Mouse (Mus musculus) embryonic facial prominence, embryonic 10.5 days (tissue): Measurements from ENCODE around the gene Acap1. TPM values are rescaled to one million over a fixed set of nuclear protein-coding genes. Genes with fewer than 3 reads are reported as not detected.
"Not testable (repeated sequence)": the region's sequence is repeated elsewhere in the genome, so short reads cannot be mapped to it uniquely, and the experiment has no call there.

Experiments
- DNase-seq: peaks from one replicate; pipeline ENCODE4 v3.0.0-alpha.2; 2017; ENCODE audit warnings: low spot score
- H3K27ac ChIP-seq: fragments of 300-500 bp; sonication (generic); replicated peaks from 2 replicates; pipeline ENCODE4 v1.5.1; 2016; ENCODE audit warnings: mild to moderate bottlenecking
- H3K27me3 ChIP-seq: fragments of 300-500 bp; sonication (generic); replicated peaks from 2 replicates; pipeline ENCODE4 v1.6.1; 2016; ENCODE audit warnings: low read depth, mild to moderate bottlenecking; ENCODE audit not compliant: poor library complexity, severe bottlenecking
- H3K36me3 ChIP-seq: fragments of 300-500 bp; sonication (generic); replicated peaks from 2 replicates; pipeline ENCODE4 v1.6.1; 2016; ENCODE audit warnings: mild to moderate bottlenecking, moderate library complexity
- H3K4me1 ChIP-seq: fragments of 300-500 bp; sonication (generic); 2 replicates; pipeline ENCODE4 v1.6.1; 2016
- H3K4me3 ChIP-seq: fragments of 300-500 bp; sonication (generic); 2 replicates; pipeline ENCODE4 v1.5.1; 2016; ENCODE audit warnings: mild to moderate bottlenecking, moderate library complexity
- H3K9me3 ChIP-seq: fragments of 300-500 bp; sonication (generic); 2 replicates; pipeline ENCODE4 v1.6.1; 2016; ENCODE audit warnings: mild to moderate bottlenecking
- WGBS: fragments of 180-500 bp; shearing (Covaris S2); methylation state at CpG from one replicate; pipeline ENCODE4 v1.1.7; 2016; 5-methylcytosine and 5-hydroxymethylcytosine counted together
- polyA plus RNA-seq: library from polyadenylated mRNA; unstranded; fragments of >200 nt; fragmentation: Nextera tagmentation; extraction: Ambion mirVana; gene quantifications from 2 replicates; pipeline ENCODE4 v1.2.1, GENCODE M21; 2016

Acap1 gene
- polyA plus RNA-seq, 1 experiment from 2014 or later, result 1.5 TPM

DNA sequence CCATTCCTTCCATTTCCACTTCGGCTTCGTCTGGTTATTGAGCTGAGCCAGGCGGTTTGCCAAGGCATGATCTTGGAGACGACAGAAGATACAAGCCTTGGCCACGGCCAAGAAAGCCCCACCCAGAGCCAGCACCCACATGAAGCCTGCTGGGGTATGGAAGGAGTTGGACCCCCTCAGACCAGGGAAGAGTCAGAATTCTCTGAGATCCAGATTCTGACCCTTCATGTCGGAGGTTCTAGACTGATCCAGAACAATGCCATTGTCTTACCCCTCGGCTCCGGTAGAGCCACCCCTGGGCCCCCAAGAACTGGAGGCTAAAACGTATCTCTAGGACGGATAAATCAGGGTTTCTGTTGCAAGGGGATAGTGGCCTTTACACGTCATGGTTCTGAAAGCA, 17.5 kb downstream of the Acap1 start, which contains the start of gene Tmem95:
Tmem95 (minus strand) TSS at position 141 of the 400 bp plus-strand sequence.
- H3K36me3 ChIP-seq, result no peaks in the 10 kb centered on the region
- peaks cover 64% of the 10 kb centered on the region for H3K4me1 ChIP-seq
- 92% methylated on average over 11 of the region's 11 CpGs for WGBS
- H3K9me3 ChIP-seq, result no peaks in the 10 kb centered on the region
- peaks cover 26% of the 10 kb centered on the region for H3K27me3 ChIP-seq
- peak within 1 kb of the TSS; percentile 74 for H3K27ac ChIP-seq
- DNase-seq, result no peak
- H3K4me3 ChIP-seq, result peak within 1 kb of the TSS; percentile 62

DNA sequence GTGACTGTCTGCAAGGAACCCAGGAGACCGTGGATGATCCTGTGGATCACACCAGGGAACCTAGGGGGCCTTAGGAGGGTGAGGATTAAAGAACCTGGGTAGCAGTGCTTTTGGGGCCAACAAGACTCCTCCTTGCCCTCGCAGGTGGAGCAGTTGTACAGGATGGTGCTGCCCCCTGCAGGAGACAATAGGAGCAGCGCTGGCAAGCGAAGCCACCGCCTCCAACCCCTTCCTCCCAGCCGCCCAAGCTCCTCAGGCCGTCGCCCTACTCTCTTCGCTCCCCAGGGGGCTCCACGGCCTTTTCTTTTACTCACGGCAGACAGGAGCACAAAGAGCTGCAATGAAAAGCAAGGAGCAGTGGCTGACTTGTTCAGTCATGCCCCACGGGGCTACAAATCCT, 18.5 kb downstream of the Acap1 start:
- Histone ChIP-seq H3K9me3 (no peaks in the 10 kb centered on the region), H3K27ac (peak overlapping the region; percentile 74), H3K27me3 (peaks cover 19% of the 10 kb centered on the region), H3K4me1 (peaks cover 60% of the 10 kb centered on the region), H3K4me3 (peak overlapping the region; percentile 45), H3K36me3 (no peaks in the 10 kb centered on the region)
- WGBS, result 2% methylated on average over 12 of the region's 12 CpGs
- peak; percentile 88 for DNase-seq

DNA sequence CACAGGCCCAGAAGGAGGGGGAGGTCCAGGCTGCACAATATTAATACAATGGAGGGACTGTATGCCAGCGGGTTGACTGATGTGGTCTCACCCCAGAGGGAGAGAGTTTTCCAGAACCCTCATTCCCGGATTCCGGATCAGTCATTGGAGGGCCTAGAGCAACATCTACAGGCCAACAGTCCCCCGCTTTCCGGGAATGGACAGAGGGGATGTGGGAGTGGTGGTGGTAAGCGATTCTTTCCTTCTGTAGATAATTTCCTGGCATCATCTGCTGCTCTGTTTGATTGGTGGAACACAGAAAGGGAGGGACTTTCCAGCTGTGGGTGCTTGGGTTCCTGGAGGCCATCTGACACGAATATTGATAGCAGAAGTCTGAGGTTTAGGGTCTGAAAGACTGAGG, 19.2 kb downstream of the Acap1 start:
- DNase-seq, result no peak
- Histone ChIP-seq H3K27me3 (peaks cover 19% of the 10 kb centered on the region), H3K9me3 (no peaks in the 10 kb centered on the region), H3K36me3 (no peaks in the 10 kb centered on the region), H3K27ac (no peak overlapping the region), H3K4me3 (no peak overlapping the region), H3K4me1 (peaks cover 53% of the 10 kb centered on the region)
- 62% methylated on average over 7 of the region's 7 CpGs for WGBS

DNA sequence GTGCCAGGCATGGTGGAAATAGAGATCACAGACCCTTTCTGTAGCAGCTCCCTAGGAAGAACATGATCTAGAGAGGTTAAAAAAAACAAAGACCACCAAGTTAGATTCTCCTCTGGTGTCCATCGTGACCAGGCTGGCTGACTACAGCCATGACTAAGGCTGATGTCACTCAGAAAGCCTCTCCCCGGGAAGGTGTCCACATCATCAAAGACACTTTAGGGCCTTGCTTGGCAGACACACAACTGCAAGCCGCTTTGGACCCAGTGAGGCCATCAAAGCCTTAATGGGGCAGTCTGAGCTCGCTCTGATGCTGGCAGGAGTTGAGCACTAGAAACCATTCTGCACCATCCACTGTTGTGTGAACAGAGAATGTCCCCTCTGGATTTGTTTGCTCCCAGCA, 22.9 kb downstream of the Acap1 start:
- DNase-seq, result no peak
- peaks cover 21% of the 10 kb centered on the region for H3K4me1 ChIP-seq
- H3K27me3 ChIP-seq, result 0 out of 2 replicates have a peak, but pooled peaks cover 2% of the 10 kb centered on the region
- WGBS, result 86% methylated on average over 4 of the region's 4 CpGs
- H3K36me3 ChIP-seq, result no peaks in the 10 kb centered on the region
- H3K4me3 ChIP-seq, result no peak overlapping the region
- H3K27ac ChIP-seq, result no peak overlapping the region
- H3K9me3 ChIP-seq, result no peaks in the 10 kb centered on the region

DNA sequence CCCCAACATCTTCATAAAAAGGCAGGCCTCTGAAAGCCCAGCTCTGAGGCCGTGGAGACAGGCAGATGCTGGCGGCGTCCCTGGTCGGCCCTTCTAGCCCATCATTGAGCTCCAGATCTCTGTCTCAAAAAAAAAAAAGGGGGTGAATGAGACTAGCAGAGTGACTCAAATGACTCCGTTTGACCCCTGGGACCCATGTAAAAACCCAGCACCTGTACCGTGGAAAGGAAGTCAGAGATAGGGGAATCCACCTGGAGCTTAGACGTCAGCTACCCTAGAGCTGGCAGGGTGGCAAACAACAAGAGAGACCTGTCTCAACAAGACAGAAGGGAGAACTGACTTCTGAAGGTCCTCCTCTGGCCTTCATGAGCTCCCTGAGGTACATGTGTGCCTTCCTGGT, 23.5 kb downstream of the Acap1 start:
- no peak overlapping the region for H3K27ac ChIP-seq
- DNase-seq, result no peak
- 0 out of 2 replicates have a peak, but pooled peaks cover 2% of the 10 kb centered on the region for H3K27me3 ChIP-seq
- 91% methylated on average over 7 of the region's 7 CpGs for WGBS
- no peaks in the 10 kb centered on the region for H3K9me3 ChIP-seq
- H3K4me1 ChIP-seq, result peaks cover 14% of the 10 kb centered on the region
- H3K4me3 ChIP-seq, result no peak overlapping the region
- H3K36me3 ChIP-seq, result no peaks in the 10 kb centered on the region

DNA sequence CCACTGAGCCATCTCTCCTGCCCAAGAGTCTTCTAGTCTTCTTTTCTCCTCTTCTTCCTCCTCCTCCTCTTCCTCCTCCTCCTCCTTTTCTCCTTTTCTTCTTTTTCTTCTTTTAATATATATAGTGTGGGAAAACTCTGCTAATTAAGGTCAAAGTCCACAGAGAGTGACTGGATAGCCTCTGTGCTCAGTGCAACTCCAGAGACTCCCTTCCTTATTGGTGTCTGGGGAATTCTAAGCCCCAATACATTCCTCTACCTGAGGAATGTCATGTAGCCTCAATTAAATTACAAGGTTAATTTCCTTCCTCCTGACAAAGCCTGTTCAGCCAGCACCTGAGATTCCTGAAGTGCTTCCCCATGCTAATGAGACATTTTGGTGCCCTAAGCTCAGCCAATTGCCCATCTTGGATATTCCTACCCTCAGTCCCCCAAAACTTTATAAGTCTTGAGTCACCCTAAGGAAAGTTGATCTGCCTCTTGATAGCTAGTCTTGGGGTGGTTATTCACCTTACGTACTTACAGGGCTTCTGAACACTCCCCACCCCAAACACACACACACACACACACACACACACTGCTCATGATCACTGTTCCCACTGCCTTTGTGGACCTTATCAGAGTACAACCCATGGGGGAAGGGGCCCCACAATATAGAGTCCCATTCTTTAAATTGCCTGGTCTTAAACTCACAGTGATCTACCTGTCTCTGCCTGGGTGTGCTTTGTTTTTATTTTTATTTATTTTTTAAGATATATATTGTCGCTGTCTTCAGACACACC, 24.9 kb downstream of the Acap1 start:
- H3K27me3 ChIP-seq, result 0 out of 2 replicates have a peak, but pooled peaks cover 2% of the 10 kb centered on the region
- WGBS, result 85% methylated on average over 2 of the region's 2 CpGs
- H3K4me1 ChIP-seq, result 0 out of 2 replicates have a peak, but pooled peaks cover 3% of the 10 kb centered on the region
- H3K9me3 ChIP-seq, result no peaks in the 10 kb centered on the region
- H3K4me3 ChIP-seq, result no peak overlapping the region
- H3K36me3 ChIP-seq, result no peaks in the 10 kb centered on the region
- no peak overlapping the region for H3K27ac ChIP-seq
- DNase-seq, result no peak

DNA sequence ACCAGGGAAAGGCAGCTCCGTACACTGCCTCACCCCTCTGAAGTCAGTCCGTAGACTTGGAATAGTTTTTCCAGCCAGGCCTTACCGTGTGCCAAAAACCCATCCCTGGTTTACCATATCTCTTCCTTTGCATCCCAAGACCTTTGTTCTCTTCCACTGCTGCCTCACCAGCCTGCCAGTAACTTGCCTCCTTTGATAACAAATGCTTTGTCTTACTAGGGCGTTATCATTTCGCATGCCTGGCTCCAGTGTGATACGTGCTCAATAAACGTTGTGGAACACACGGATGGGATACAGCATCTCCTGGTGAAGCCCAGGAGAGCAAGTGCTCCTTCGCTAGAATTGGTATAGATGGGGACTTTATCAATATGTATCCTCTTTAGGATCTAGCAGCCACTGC, 28.0 kb downstream of the Acap1 start:
- 0 out of 2 replicates have a peak, but pooled peaks cover 2% of the 10 kb centered on the region for H3K27me3 ChIP-seq
- H3K9me3 ChIP-seq, result no peaks in the 10 kb centered on the region
- H3K4me1 ChIP-seq, result 0 out of 2 replicates have a peak, but pooled peaks cover 3% of the 10 kb centered on the region
- H3K36me3 ChIP-seq, result no peaks in the 10 kb centered on the region
- WGBS, result 72% methylated on average over 9 of the region's 9 CpGs
- H3K4me3 ChIP-seq, result no peak overlapping the region
- no peak for DNase-seq
- no peak overlapping the region for H3K27ac ChIP-seq

DNA sequence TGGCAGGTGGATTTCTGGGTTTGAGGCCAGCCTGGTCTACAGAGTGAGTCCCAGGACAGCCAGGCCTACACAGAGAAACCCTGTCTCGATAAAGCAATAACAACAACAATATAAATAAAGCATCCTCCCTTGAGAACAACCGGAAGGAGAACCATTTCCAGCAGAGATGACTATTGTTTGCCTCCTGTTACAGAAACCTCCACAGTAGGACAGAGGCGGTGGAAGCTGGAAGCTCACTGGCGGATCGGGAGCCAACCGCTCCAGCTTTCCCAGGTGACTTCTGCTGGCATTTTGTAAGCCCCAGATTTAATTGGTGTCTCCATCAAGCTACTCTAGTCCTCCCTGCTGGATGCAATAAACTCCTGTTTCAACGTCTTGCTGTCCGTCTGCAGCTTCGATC, 29.8 kb downstream of the Acap1 start:
- whole genome bisulfite sequencing, result 82% methylated on average over 9 of the region's 9 CpGs
- DNase-seq, result no peak
- Histone ChIP-seq H3K4me3 (no peak overlapping the region), H3K27me3 (no peaks in the 10 kb centered on the region), H3K9me3 (no peaks in the 10 kb centered on the region), H3K27ac (no peak overlapping the region), H3K36me3 (no peaks in the 10 kb centered on the region), H3K4me1 (0 out of 2 replicates have a peak, but pooled peaks cover 3% of the 10 kb centered on the region)

DNA sequence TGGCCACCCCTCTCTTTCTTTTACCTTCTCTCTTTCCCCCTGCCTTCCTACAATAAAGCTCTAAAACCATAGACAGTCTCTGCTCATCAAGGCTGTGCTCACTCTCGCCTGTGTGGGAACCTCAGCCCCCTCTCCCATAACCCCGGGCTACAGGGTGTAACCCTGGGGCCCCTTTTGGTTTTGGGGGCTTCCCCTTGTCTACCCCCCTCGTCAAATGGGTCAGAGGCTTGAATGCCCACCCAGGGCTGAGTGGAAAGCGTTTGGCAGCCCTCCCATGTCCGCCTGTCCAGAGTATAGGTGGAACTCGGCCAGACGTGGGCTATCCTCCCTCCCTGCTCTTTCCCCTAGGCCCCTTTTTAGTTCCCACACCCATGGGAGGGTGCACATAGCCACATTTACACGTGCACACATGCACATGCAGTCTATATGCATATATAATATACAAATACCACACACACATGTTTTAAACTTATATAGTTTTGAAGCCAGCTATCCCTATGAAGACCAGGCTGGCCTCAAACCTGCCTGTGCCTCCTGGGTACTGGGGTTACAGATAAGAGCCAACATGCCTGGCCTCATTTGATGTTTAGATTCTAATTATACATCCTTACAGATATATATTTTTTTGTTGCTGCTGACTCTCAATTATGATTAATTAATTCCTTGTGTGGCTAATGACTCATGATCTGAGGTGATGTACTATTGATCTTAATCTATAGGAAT, 31.0 kb downstream of the Acap1 start:
- WGBS, result 62% methylated on average over 8 of the region's 8 CpGs
- Histone ChIP-seq H3K4me3 (no peak overlapping the region), H3K27ac (no peak overlapping the region), H3K9me3 (no peaks in the 10 kb centered on the region), H3K27me3 (peaks cover 6% of the 10 kb centered on the region), H3K4me1 (0 out of 2 replicates have a peak, but pooled peaks cover 3% of the 10 kb centered on the region), H3K36me3 (no peaks in the 10 kb centered on the region)
- DNase-seq, result no peak

DNA sequence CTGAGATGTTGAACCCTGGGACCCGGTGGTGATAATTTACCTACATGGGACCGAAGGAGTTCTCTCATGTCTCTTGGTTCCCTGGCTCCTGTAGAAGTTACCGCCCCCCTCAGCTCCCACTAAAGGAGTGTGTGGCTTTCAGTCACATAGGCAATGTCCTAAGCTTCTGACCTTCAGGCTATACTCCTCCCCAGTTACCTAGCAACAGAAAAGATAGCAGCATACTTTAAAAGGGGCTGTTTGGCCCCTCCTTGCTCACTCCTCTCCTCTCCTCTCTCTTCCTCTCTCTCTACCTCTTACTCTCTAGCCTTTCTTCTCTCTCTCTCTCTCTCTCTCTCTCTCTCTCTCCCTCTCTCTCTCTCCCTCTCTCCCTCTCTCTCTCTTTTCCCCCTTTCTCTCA, 31.6 kb downstream of the Acap1 start:
- H3K9me3 ChIP-seq, DNase-seq, H3K4me1 ChIP-seq, H3K4me3 ChIP-seq, H3K27ac ChIP-seq, H3K36me3 ChIP-seq: not testable (repeated sequence)
- H3K27me3 ChIP-seq, result peaks cover 12% of the 10 kb centered on the region
- 86% methylated on average over 3 of the region's 3 CpGs for WGBS

DNA sequence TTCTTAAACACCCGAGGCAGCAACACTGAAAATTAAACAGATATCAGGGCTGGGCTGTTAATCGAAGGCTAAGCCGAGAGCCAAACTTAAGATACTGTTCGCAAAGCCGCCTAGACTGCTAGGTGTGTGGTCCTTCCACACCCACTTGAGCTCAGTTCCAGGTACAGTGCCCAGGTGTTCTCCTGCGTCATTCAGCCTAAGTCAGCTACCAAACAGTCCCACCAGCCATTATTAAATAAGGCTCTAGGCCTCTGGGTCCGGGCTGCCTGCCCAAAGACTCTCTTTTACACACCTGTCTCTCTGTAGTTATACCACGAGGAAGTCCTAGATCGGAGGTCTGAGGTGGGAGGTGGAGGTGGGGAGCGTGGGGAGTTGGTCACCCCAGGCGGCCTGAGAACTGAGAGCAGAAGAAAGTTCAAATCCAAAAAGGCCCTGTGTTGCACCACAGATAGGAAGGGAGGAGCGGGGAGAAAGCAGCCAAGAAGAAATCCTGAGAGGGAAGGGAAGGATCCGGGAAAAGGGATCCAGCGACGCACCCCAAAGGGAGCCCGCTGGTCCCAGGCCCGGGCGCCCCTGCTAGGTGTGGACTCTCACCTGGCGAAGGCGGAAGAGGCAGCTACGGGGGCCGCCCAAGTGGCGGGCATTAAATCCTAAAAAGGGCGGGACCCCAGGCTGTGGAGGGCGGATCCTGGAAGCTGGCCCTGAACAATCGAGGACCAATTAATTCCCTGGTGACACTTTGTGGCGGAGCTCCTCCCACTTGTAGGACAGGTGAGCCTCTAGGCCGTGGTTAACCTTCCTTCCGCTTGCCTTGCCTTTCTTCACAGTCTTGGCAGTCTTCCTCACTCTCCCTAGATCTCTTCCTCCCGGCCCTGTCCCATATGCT, 37.0 kb downstream of the Acap1 start, which contains the start of gene Tnk1:
Tnk1 (minus strand) TSS at position 618 of the 886 bp plus-strand sequence.
- Histone ChIP-seq H3K4me1 (peaks cover 17% of the 10 kb centered on the region), H3K36me3 (no peaks in the 10 kb centered on the region), H3K9me3 (no peaks in the 10 kb centered on the region), H3K27me3 (peaks cover 41% of the 10 kb centered on the region), H3K27ac (peak within 1 kb of the TSS; percentile 20; the same call in 1 of the 2 replicates), H3K4me3 (peak within 1 kb of the TSS; percentile 41)
- 18% methylated on average over 30 of the region's 30 CpGs for WGBS
- peak; percentile 34 for DNase-seq

DNA sequence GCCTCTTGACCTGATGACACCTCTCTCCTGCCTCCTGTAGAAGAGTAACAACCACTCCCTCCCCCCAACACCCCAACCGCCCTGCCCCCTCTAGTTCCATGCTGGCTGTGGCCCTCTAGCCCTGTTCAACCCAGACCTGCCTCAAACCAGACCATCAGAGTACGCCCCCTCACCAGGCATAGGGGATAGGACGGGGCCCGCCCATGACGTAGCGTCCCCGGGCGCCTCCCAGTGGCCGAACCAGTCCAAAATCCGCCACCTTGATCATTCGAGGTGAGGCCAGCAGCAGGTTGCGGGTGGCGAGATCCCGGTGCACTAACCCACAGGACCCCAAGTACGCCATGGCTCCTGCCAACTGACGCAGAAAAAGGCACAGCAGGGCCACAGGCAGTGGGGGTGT, 40.0 kb downstream of the Acap1 start:
- 23% methylated on average over 16 of the region's 16 CpGs for WGBS
- H3K4me1 ChIP-seq, result peaks cover 27% of the 10 kb centered on the region

More for the DNA sequence above, 40.0 kb downstream of the Acap1 start:
- Histone ChIP-seq H3K27ac (0 out of 2 replicates have a peak overlapping the region, but pooled peaks have one; percentile 11), H3K36me3 (peaks cover 29% of the 10 kb centered on the region), H3K27me3 (peaks cover 41% of the 10 kb centered on the region), H3K9me3 (no peaks in the 10 kb centered on the region), H3K4me3 (peak overlapping the region; percentile 13)
- peak; percentile 77 for DNase-seq
